Mouse (Mus musculus) olfactory bulb, adult 2 months (tissue): ENCODE results near the gene Tmem131l. TPM values are rescaled to one million over a fixed set of nuclear protein-coding genes. Genes with fewer than 3 reads are reported as not detected.
A peak's percentile ranks its signal among the peaks of the same experiment; 100 is the strongest.

Source experiments
- H3K27ac ChIP-seq: fragments of 200-500 bp; 2 replicates; pipeline ENCODE4 v1.5.1; 2012; ENCODE audit warnings: low read depth, low read length; ENCODE audit not compliant: insufficient read depth
- H3K4me1 ChIP-seq: fragments of 200-500 bp; 2 replicates; pipeline ENCODE4 v1.6.1; 2012; ENCODE audit warnings: low read length; ENCODE audit not compliant: control insufficient read depth, insufficient read depth
- H3K4me3 ChIP-seq: fragments of 200-500 bp; 2 replicates; pipeline ENCODE4 v1.5.1; 2012; ENCODE audit warnings: mild to moderate bottlenecking, low read depth, low read length, moderate library complexity; ENCODE audit not compliant: insufficient read depth
- CTCF ChIP-seq: fragments of 200-500 bp; IDR thresholded peaks from 2 replicates; pipeline ENCODE4 v1.5.1; 2012; ENCODE audit warnings: low read depth, mild to moderate bottlenecking, low read length, moderate library complexity; ENCODE audit not compliant: insufficient read depth
- POLR2A ChIP-seq: fragments of 200-500 bp; IDR thresholded peaks from 2 replicates; pipeline ENCODE4 v1.6.1; 2012; ENCODE audit warnings: mild to moderate bottlenecking, low read depth, low read length, moderate library complexity; ENCODE audit not compliant: insufficient read depth
- WGBS: fragments of 180-500 bp; shearing (Covaris S2); methylation state at CpG from one replicate; pipeline ENCODE4 v1.1.7; 2018; 5-methylcytosine and 5-hydroxymethylcytosine counted together
- polyA plus RNA-seq: library from polyadenylated mRNA; stranded (reverse); fragments of >200 nt; gene quantifications from 2 replicates; pipeline ENCODE4 v1.2.4, GENCODE M21; 2012; ENCODE audit warnings: low replicate concordance; ENCODE audit not compliant: missing spikeins, insufficient read depth, insufficient read length

The Tmem131l gene
- polyA plus RNA-seq, 1 experiment: not detected

DNA sequence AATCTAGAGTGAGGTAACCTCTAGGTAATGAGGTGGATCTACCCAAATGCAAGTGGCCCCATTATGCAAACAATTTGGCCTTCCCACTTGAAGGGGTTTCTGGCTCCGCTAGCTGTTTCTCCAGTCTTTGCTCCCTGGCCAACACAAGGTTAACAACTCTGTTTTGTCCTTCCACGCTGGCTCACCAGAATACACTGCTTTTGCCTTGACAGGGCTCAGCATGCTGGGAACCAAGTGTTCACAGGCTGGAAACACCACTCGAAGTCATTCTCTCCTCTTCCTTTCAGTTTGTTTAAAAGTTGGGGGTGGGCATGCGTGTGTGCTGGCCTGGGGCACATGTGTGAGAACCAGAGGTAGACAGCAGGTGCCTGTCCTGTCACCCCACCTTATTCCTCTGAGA, 91.2 kb downstream of the Tmem131l start:
- WGBS: 66% methylated on average over 4 of the region's 4 CpGs
- Histone ChIP-seq H3K4me1 (peaks cover 3% of the 10 kb centered on the region; the same call in 1 of the 2 replicates), H3K27ac (no peak overlapping the region), H3K4me3 (no peak overlapping the region)
- TF ChIP-seq POLR2A (no peak), CTCF (no peak)

DNA sequence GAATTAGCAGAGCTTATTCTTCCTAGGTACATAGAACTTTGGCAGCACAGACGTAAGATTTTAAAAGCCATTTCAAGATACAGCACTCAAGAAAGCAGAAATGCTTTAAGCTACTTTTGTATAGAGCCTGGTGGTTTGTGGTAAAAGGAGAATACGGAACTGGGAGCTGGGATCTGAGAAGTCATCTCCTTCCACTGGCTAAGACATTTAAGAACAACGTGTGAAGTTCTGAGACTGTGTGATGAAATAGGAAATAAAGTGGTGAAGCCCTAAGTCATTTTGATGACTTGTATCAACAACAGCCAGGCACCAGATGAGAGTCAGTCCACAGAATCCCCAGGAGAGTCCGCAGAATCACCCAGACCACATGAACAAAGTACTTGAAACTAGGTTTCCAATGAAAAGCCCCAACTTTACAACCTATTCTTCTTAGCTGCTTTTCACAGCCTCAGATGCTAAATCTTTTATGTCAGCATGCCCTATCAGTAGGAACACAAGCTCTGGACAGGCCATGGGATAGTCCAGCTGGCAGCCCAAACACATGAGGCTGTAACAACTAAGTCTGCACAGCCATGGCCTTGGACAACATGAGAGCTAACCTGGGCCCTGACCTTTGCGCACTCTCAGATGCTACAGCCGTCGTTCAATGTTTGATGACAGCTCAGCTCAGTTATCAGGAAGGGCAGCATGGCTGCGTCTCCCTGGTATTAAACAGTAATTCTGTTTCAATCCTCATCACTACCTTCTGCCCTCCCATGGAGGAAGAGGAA, 92.3 kb downstream of the Tmem131l start:
- peaks cover 3% of the 10 kb centered on the region; the same call in 1 of the 2 replicates for H3K4me1 ChIP-seq

DNA sequence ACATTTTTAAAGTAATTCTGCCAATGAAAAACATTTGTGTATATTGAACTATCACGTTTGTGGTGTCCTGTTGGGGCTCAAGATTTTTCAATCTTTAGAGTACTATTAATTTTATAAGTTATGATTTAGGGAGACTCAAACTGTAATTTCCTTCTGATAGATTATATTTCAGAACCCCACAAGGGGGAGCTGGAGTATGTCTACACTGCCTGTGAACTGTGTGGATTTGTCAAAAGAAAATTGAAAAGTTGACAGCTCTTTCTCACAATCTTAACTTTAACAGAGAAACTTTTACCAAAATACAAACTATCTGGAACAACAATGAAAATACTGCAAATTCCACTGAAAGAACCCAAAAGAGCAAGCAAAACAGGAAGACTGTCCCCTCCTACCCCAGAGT, 93.1 kb downstream of the Tmem131l start:
- 71% methylated on average over 1 of the region's 1 CpGs for WGBS
- Histone ChIP-seq H3K4me1 (peaks cover 3% of the 10 kb centered on the region; the same call in 1 of the 2 replicates), H3K27ac (no peak overlapping the region), H3K4me3 (no peak overlapping the region)
- TF ChIP-seq POLR2A: no peak
- TF ChIP-seq CTCF: no peak

More for the DNA sequence above, 92.3 kb downstream of the Tmem131l start:
- Histone ChIP-seq H3K27ac (no peak overlapping the region), H3K4me3 (no peak overlapping the region)
- 83% methylated on average over 8 of the region's 8 CpGs for WGBS
- no peak for TF ChIP-seq POLR2A
- no peak for TF ChIP-seq CTCF

- no peak for TF ChIP-seq CTCF
- TF ChIP-seq POLR2A: no peak
- 87% methylated on average over 2 of the region's 2 CpGs for WGBS
- Histone ChIP-seq H3K4me1 (no peaks in the 10 kb centered on the region; the same call in 1 of the 2 replicates), H3K27ac (no peak overlapping the region), H3K4me3 (no peak overlapping the region)
Observed at GRCm38 (mm10) chr3:83943691-83944090, 96.3 kb downstream of the Tmem131l start.

GRCm38 (mm10) chr3:83943212-83943611, 96.8 kb downstream of the Tmem131l start:
- TF ChIP-seq CTCF (no peak), POLR2A (no peak)
- no peak overlapping the region for H3K27ac ChIP-seq
- WGBS: 86% methylated on average over 4 of the region's 4 CpGs
- H3K4me3 ChIP-seq: no peak overlapping the region
- H3K4me1 ChIP-seq: no peaks in the 10 kb centered on the region

DNA sequence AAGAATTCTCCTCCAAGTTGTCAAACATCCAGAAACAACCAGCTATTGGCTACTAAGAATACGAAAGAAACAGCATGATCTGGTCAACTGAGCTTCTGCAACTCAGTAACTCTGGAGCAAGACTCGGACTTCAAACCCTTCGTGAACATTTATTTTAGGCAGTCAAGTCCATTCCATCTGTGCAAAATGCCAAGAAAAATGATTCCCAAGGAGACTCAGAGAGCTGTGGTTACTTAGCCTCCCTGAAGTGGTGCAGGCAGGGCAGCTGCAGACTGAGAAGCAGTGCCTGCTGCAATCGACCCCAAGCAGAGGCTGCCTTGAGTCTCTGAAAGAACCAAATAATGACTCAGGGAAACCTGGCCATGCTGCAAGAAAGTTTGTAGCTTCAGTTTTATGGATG, 98.1 kb downstream of the Tmem131l start:
- Histone ChIP-seq H3K4me1 (no peaks in the 10 kb centered on the region), H3K4me3 (no peak overlapping the region), H3K27ac (no peak overlapping the region)
- no peak for TF ChIP-seq CTCF
- no peak for TF ChIP-seq POLR2A
- 78% methylated on average over 4 of the region's 4 CpGs for WGBS

DNA sequence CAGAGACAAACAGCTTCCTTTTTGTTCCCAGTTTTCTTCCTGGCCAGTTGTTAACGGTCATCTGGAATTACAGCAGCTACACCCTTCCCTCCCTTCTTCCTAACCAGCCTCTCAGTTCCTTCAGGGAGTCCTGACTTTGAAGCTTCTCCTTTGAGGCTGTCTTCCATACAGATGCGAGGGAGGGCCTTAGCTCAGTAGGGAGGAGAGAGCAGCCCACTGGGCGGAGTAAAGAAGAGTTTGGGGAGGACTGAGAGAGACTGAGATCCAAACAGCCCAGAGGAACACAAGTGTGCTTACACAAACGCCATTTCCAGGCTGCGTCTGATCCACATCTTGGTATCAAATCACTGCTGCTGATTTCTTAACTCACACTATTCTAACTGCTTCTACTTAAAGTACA, 101.1 kb downstream of the Tmem131l start:
- no peak overlapping the region for H3K4me3 ChIP-seq
- no peak for TF ChIP-seq CTCF
- TF ChIP-seq POLR2A: no peak
- WGBS: 62% methylated on average over 5 of the region's 5 CpGs

GRCm38 (mm10) chr3:83934514-83934913, 105.5 kb downstream of the Tmem131l start:
- Histone ChIP-seq H3K4me3 (no peak overlapping the region), H3K27ac (no peak overlapping the region), H3K4me1 (no peaks in the 10 kb centered on the region)
- no peak for TF ChIP-seq POLR2A
- WGBS: 86% methylated on average over 10 of the region's 10 CpGs

More for the DNA sequence above, 101.1 kb downstream of the Tmem131l start:
- no peak overlapping the region for H3K27ac ChIP-seq
- H3K4me1 ChIP-seq: no peaks in the 10 kb centered on the region

DNA sequence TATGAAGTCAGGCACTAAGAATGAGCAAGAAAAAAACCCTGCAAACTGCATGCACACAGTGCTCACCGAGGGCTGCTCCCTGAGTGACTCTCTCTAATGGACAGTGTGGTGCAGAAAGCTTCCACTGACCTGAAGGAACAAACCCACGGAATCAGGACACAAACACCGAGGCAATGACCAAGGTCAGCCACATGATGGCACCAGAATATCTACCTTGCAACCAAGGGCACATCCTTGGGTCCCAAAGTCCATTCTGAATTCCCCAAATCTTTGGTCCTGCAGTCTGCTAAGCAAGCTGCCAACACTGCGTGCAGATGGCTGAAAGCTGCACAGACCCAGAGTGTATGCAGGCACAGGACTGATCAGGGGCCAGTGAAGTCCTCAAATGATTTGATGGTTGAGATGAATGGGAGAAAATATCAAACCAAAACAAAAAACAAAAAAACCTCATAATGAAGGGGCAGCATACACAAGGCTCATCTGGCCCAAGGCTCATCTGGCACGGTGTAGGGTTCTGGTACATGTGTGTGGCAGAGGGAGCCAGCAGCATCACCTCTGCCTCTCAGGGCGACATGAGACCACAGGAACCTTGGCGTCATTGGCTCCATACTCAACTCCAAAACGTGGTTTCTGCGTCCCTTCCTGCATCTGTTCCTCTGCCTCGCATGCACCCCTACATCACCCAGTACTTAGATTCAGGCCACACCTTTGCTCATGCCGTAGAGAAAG, 124.0 kb downstream of the Tmem131l start:
- Histone ChIP-seq H3K4me1 (peaks cover 2% of the 10 kb centered on the region; the same call in 1 of the 2 replicates), H3K4me3 (no peak overlapping the region), H3K27ac (no peak overlapping the region)
- TF ChIP-seq CTCF: peak; percentile 15; the same call in 1 of the 2 replicates
- TF ChIP-seq POLR2A: no peak
- WGBS: 70% methylated on average over 11 of the region's 11 CpGs
